Mouse (Mus musculus) liver (tissue): Measurements from ENCODE around the gene Cyb5b.
"Not testable (repeated sequence)": the region's sequence is repeated elsewhere in the genome, so short reads cannot be mapped to it uniquely, and the experiment has no call there.

Experiments
- DNase-seq: peaks from one replicate; pipeline ENCODE4 v3.0.0-alpha.2; 2020; ENCODE audit warnings: mixed read lengths

The Cyb5b gene

GRCm38 (mm10) chr8:107150404-107151157, at the start of gene Cyb5b:
Gene Cyb5b (plus strand): TSS chr8:107150640.
- peak; percentile 95 for DNase-seq

GRCm38 (mm10) chr8:107104547-107104946, 45.9 kb upstream of the Cyb5b start:
- peak; percentile 79 for DNase-seq

DNA sequence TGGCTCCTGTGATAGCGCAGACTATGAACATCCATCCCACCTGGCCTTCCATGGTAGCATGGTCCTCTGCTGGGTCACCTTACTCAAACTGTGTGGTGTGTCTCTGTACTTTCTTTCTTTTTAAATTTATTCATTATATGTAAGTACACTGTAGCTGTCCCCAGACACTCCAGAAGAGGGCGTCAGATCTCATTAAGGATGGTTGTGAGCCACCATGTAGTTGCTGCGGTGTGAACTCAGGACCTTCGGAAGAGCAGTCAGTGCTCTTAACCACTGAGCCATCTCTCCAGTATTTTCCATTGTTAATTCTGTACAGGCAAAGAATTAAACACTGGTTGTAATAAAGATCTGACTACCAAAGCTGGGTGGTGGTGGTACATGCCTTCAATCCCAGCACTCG, 42.4 kb upstream of the Cyb5b start:
- DNase-seq, result not testable (repeated sequence)

GRCm38 (mm10) chr8:107108978-107109720, 41.3 kb upstream of the Cyb5b start:
- no peak for DNase-seq

DNA sequence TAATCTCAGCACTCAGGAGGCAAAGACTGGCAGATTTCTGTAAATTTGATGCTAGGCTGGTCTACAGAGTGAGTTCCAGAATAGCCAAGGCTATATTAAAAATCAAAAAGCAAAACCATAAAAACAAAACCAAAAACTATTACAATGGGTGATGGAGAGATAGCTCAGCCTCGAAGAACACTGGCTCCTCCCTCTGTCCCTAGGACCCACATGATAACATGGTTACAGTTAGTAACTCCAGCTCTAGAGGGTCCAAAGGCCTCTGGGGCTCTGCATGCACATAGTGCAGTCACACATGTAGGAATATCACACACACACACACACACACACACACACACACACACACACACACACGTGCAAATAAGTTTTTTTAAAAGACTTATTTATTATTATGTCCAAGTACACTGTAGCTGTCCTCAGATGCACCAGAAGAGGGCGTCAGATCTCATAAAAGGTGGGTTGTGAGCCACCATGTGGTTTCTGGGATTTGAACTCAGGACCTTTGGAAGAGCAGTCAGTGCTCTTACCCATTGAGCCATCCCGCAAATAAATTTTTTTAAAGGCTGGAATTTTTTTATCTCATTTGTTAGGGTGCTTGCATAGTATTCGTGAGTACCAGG, 40.5 kb upstream of the Cyb5b start:
- no peak for DNase-seq

GRCm38 (mm10) chr8:107110629-107111330, 39.7 kb upstream of the Cyb5b start:
- no peak for DNase-seq

DNA sequence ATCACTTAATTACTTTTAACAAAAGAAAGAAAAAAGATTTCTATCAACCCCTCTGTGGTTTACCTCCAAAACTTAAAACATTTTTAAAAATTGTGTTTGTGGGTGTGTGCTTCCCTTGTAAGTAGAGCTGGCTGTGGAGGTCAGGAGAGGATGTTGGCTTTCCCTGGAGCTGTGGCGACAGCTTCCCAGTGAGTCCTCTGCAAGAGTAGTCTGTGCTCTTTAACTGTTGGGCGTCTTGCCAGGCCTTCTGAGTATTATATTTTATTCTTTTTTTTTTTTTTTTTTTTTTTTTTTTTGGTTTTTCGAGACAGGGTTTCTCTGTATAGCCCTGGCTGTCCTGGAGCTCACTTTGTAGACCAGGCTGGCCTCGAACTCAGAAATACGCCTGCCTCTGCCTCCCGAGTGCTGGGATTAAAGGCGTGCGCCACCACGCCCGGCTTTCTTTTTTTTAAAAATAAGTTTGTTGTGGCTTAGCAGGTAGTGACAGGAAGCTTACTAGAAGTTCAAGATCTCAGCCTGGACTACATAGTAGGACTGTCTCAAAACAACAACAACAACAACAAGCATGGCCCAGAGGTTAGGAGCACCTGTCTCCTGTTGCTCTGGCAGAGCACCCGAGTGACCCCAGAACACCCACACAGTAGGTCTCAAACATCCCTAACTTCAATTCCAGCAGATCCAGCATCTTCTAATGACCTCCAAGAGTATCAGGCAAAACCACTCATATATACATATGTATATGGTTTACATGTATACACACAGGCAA, 38.9 kb upstream of the Cyb5b start:
- no peak for DNase-seq

DNA sequence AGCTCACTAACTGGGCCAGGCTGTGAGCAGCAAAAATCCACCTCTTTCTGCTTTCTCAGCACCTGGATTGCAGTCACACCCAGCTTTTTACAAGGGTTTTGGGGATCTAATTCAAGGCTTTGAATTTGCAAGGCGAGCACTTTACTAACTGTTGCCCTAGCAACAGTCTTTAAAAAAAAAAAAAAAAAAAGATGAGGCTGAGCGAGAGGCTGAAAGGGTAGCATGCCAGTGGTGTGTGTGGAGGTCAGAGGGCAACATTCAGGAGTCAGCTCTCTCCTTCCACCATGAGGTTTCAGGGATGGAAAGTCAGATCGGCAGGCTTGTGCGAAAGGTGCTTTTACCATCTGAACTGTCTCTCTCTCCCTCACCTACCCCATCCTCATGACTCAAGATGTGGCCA, 37.2 kb upstream of the Cyb5b start:
- no peak for DNase-seq

- DNase-seq, result no peak
These were observed 36.1 kb upstream of the Cyb5b start for GRCm38 (mm10) chr8:107114150-107115007.

DNA sequence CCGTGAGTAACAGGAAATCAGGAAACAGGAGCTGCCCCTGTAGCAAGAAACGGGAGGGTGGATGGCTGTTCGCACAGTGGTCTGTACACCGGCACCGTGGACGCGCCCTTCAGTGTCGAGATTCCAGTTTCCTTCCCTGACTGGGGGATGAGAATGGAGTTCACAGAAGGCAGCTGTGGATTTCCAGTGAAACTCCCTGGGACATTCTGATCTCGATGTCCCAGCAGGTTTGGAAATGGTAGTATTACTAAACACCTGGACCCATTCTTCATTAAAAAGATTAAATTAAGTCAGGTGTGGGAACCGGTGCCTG, 35.5 kb upstream of the Cyb5b start:
- DNase-seq, result no peak

GRCm38 (mm10) chr8:107116023-107116422, 34.4 kb upstream of the Cyb5b start:
- peak; percentile 63 for DNase-seq

GRCm38 (mm10) chr8:107117019-107117418, 33.4 kb upstream of the Cyb5b start:
- DNase-seq, result no peak

DNA sequence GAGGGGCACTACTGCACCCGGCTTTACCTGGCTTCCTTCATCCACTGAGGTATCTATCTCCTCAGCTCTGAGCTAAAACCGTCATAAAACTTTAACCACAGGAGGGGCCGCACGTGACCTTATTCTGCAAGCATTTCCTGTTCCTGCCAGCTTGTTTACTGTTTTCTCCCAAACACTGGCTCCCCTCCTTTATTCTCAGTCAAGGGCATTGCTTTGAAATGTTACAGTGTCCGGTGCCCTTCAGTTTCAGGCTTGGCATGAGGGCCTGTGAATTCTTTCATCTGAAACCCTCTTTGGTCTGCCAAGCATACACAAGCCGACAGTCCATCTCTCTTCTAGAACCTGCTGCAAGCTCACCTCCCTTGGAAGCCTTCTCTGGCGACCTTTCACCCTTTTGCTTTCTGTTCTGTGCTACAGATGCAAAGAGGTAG, 31.6 kb upstream of the Cyb5b start:
- DNase-seq, result no peak

DNA sequence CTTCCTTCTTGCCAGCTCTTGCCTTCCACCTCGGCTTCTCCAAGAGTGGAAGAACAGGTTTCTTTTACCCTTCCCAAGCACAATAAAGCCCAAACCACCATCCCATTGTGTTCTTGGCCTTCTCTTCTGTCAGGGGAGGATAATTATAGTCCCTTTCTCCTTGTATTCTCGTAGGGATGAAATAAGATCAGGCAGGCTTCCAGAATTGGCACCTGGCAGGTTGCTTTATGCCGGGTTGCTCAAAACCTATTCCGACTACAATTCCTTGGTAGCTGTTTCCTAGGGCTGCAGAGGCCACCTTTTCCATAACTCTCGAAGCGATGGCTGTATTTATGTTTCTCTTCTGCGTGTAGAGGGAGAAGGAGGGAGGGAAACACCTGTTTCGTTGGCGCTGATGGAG, 31.0 kb upstream of the Cyb5b start:
- no peak for DNase-seq

DNA sequence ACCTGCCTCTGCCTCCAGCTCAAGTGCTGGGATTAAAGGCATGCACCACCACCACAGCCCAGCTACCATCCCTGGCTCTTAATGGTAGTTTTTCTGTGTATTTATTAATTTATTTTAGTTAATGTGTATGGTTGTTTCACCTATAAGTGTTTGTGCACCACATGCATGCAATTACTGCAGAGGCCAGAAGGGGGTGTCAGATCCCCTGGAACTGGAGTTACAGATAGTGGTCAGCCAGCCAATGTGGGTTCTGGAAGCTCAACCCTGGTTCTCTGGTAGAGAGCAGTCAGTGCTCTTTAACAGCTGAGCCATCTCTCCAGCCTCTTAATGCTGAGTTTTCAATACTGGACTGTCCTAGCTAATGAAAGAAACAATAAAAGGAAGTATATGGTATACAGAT, 29.6 kb upstream of the Cyb5b start:
- peak; percentile 32 for DNase-seq

DNA sequence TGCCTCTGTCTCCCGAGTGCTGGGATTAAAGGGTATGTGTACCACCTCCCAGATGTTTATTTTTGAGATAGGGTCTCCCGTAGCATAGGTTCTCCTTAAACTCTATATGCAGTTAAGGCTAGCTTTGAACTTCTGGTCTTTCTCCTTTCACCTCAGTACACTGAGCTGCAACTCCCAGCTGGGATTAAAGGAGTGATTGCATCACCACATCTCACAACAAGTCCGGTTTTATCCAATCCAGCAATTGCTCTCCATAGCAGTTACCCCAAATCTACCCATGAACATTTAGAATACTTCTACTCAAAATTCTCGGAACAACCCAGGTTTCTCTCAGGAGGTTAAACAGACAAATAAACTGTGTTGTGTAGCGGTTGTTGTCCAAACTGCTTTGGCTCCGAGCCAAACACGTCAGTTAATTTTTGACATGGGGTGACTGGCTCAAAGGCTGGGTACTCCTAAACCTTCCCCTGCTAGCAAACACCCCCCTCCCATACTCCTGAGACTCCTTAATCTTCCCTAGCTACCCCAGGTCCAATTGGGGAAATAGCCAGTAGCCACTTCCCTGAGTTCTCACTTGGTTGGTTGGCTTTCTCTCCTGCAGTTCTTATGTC, 28.7 kb upstream of the Cyb5b start:
- no peak for DNase-seq

GRCm38 (mm10) chr8:107123063-107123614, 27.3 kb upstream of the Cyb5b start:
- DNase-seq, result no peak

DNA sequence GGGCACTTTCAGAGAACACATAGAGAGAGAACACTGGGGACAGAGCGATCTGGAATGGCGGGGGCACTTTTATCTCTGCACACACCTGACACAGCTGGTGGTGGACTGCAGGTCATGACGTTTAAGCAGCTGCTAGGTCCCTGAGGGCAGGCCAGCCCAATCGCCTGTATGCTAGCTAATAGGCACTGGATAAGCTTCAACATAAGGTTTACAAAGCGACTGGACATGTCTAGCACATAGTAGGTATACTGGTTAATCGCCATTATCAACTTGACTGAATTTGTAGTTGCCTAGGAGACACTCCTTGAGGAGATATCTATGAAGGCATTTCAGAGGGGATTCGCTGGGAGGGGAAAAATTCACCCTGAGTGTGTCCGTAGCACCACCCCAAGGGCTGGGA, 26.1 kb upstream of the Cyb5b start:
- no peak for DNase-seq

DNA sequence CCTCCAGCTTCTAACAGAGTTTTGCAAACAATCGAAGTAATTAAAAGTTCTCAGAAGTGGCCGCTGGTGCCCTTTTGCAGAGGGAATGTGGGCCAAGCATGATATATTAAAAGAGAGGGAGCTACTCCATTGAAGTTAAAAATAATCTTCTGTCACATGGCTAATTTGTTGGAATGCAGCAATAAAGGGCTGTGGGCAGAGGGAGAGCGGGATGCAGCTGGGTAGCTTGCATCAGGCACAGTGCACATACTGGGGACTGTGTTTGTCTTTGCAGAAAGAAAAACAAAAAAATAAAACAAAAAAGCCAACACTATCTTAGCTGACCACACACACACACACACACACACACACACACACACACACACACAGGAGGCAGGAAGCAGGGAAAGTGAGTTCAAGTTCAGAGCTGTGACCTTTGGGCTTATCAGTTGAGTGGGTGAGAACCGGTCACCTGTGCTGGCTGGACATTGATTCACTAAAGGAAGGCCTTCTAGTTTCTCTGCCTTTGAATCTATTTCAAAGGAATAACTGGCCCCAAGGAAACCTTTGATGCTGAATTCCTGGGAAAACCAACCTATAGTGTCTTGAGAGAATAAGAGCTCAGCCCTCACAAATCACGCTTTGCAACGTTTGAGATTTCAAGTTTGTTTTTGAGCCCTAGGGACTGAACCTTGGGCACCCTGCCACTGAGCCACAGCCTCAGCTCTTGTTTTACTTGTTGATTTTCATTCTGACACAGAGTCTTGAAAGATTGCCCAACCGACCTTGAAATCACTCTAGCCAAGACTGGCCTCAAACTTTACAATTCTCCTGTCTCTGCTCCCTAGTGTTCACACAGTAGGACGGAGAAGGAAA, 21.0 kb upstream of the Cyb5b start:
- no peak for DNase-seq

GRCm38 (mm10) chr8:107130028-107130427, 20.4 kb upstream of the Cyb5b start:
- DNase-seq, result no peak
